Mouse (Mus musculus) CH12.LX (cell line): ENCODE measurements at regions not wholly inside any gene's neighbourhood (a gene's known extent, or its start where the extent isn't known, plus 50 kb on each side); places are given as distances from the start of the nearest gene placed in this dataset.

Experiments
- BHLHE40 ChIP-seq: IDR thresholded peaks from 2 replicates; pipeline ENCODE4 v1.6.1; 2011; ENCODE audit warnings: mild to moderate bottlenecking, low read depth, low read length, improper control_type of control experiment
- CHD2 ChIP-seq: IDR thresholded peaks from 2 replicates; pipeline ENCODE4 v1.6.1; 2011; ENCODE audit warnings: low read length, improper control_type of control experiment
- E2F4 ChIP-seq: IDR thresholded peaks from 2 replicates; pipeline ENCODE4 v1.6.1; 2011; ENCODE audit warnings: low read depth, low read length, improper control_type of control experiment; ENCODE audit not compliant: insufficient replicate concordance
- EP300 ChIP-seq: IDR thresholded peaks from 2 replicates; pipeline ENCODE4 v1.6.1; 2011; ENCODE audit warnings: low read length, improper control_type of control experiment
- MAFK ChIP-seq: IDR thresholded peaks from 2 replicates; pipeline ENCODE4 v1.6.1; 2011; ENCODE audit warnings: low read length, improper control_type of control experiment; ENCODE audit not compliant: insufficient replicate concordance
- NELFE ChIP-seq: IDR thresholded peaks from 2 replicates; pipeline ENCODE4 v1.6.1; 2011; ENCODE audit warnings: low read depth, low read length, improper control_type of control experiment
- POLR2A ChIP-seq: IDR thresholded peaks from 2 replicates; pipeline ENCODE4 v1.6.1; 2011; ENCODE audit warnings: low read depth, mild to moderate bottlenecking, improper control_type of control experiment, low read length
- USF1 ChIP-seq: IDR thresholded peaks from 2 replicates; pipeline ENCODE4 v1.6.1; 2014; ENCODE audit warnings: low read depth, mild to moderate bottlenecking, inconsistent platforms, low read length, improper control_type of control experiment
- ZMIZ1 ChIP-seq: IDR thresholded peaks from 2 replicates; pipeline ENCODE4 v1.6.1; 2012; ENCODE audit warnings: low read depth, mild to moderate bottlenecking, inconsistent platforms, low read length, improper control_type of control experiment

DNA sequence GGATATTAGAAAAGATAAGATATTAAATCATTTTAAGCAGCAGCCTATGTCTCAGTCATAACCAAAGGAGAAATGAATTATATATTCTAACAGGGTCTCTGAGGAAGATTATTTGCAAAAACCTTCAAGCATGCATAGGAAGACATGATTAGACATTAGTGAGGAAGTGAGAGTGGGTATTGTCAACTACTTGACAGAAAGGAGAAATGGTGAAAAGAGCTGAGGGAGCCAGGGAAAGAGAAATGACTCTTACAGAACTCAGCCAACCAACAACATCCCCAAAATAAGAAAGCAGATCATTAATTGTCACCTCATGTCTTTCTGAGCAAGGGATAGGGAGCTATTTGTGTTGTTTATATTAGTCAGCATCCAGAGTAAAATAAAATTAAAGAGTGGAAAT, 554.3 kb downstream of the Efna5 start:
- TF ChIP-seq NELFE (no peak), MAFK (no peak), ZMIZ1 (no peak), POLR2A (no peak), E2F4 (no peak), CHD2 (no peak), BHLHE40 (no peak), USF1 (no peak), EP300 (no peak)
